Mouse (Mus musculus) small intestine, adult 2 months (tissue): ENCODE results near the gene Ccdc169. TPM values are rescaled to one million over a fixed set of nuclear protein-coding genes. Genes with fewer than 3 reads are reported as not detected.
A peak's percentile ranks its signal among the peaks of the same experiment; 100 is the strongest.

Experiments used
- H3K27ac ChIP-seq: fragments of 200-500 bp; 2 replicates; pipeline ENCODE4 v1.5.1; 2012; ENCODE audit warnings: low read depth, low read length, control low read depth, inconsistent platforms; ENCODE audit not compliant: insufficient read depth
- H3K27me3 ChIP-seq: fragments of 200-500 bp; 2 replicates; pipeline ENCODE4 v1.6.1; 2012; ENCODE audit warnings: mild to moderate bottlenecking, moderate library complexity, low read length, inconsistent platforms; ENCODE audit not compliant: control insufficient read depth, insufficient read depth
- H3K36me3 ChIP-seq: fragments of 200-500 bp; 2 replicates; pipeline ENCODE4 v1.6.1; 2012; ENCODE audit warnings: mild to moderate bottlenecking, low read length, control low read depth, inconsistent platforms; ENCODE audit not compliant: control insufficient read depth, insufficient read depth
- H3K4me1 ChIP-seq: fragments of 200-500 bp; 2 replicates; pipeline ENCODE4 v1.6.1; 2012; ENCODE audit warnings: low read length, inconsistent platforms, mixed read lengths; ENCODE audit not compliant: control insufficient read depth, insufficient read depth, insufficient read length
- H3K4me3 ChIP-seq: fragments of 200-500 bp; 2 replicates; pipeline ENCODE4 v1.5.1; 2012; ENCODE audit warnings: low read depth, mild to moderate bottlenecking, control low read depth, inconsistent platforms, low read length, moderate library complexity
- CTCF ChIP-seq: fragments of 200-500 bp; IDR thresholded peaks from 2 replicates; pipeline ENCODE4 v1.5.1; 2012; ENCODE audit warnings: low read depth, mild to moderate bottlenecking, control low read depth, inconsistent platforms, low read length, moderate library complexity, mixed read lengths; ENCODE audit not compliant: insufficient replicate concordance, insufficient read length; ENCODE audit errors: extremely low read depth
- POLR2A ChIP-seq: fragments of 200-500 bp; IDR thresholded peaks from 2 replicates; pipeline ENCODE4 v1.6.1; 2012; ENCODE audit warnings: low read depth, mild to moderate bottlenecking, control low read depth, inconsistent platforms, low read length, moderate library complexity
- WGBS: fragments of 180-500 bp; shearing (Covaris S2); methylation state at CpG from one replicate; pipeline ENCODE4 v1.1.7; 2018; 5-methylcytosine and 5-hydroxymethylcytosine counted together
- polyA plus RNA-seq: library from polyadenylated mRNA; depleted of rRNA; stranded (reverse); fragments of >200 nt; gene quantifications from 2 replicates; pipeline ENCODE4 v1.2.3, GENCODE M21; 2012

The Ccdc169 gene
- polyA plus RNA-seq, 1 experiment: not detected

- H3K27me3 ChIP-seq: no peaks in the 10 kb centered on the region
- WGBS: 90% methylated on average over 2 of the region's 2 CpGs
- TF ChIP-seq POLR2A (no peak), CTCF (no peak)
- H3K36me3 ChIP-seq: no peaks in the 10 kb centered on the region
- no peak overlapping the region for H3K27ac ChIP-seq
- H3K4me1 ChIP-seq: no peaks in the 10 kb centered on the region
- no peak overlapping the region for H3K4me3 ChIP-seq
Observed at GRCm38 (mm10) chr3:55097186-55097585, 40.0 kb upstream of the Ccdc169 start.

GRCm38 (mm10) chr3:55098014-55098413, 39.1 kb upstream of the Ccdc169 start:
- TF ChIP-seq CTCF (no peak), POLR2A (no peak)
- WGBS: 86% methylated on average over 2 of the region's 2 CpGs
- no peaks in the 10 kb centered on the region for H3K4me1 ChIP-seq
- H3K27me3 ChIP-seq: no peaks in the 10 kb centered on the region
- no peak overlapping the region for H3K4me3 ChIP-seq
- H3K36me3 ChIP-seq: no peaks in the 10 kb centered on the region
- no peak overlapping the region for H3K27ac ChIP-seq

- no peak for TF ChIP-seq CTCF
- TF ChIP-seq POLR2A: no peak
- no peaks in the 10 kb centered on the region for H3K4me1 ChIP-seq
- no peaks in the 10 kb centered on the region for H3K27me3 ChIP-seq
- no peak overlapping the region for H3K4me3 ChIP-seq
- 35% methylated on average over 11 of the region's 11 CpGs for WGBS
- H3K36me3 ChIP-seq: no peaks in the 10 kb centered on the region
- no peak overlapping the region for H3K27ac ChIP-seq
Observed at GRCm38 (mm10) chr3:55098990-55099389, 38.1 kb upstream of the Ccdc169 start.

GRCm38 (mm10) chr3:55101092-55101491, 36.0 kb upstream of the Ccdc169 start:
- no peaks in the 10 kb centered on the region for H3K27me3 ChIP-seq
- no peaks in the 10 kb centered on the region for H3K36me3 ChIP-seq
- peaks cover 6% of the 10 kb centered on the region for H3K4me1 ChIP-seq
- no peak overlapping the region for H3K4me3 ChIP-seq
- no peak overlapping the region for H3K27ac ChIP-seq
- TF ChIP-seq CTCF (no peak), POLR2A (no peak)

GRCm38 (mm10) chr3:55105372-55106023, 31.6 kb upstream of the Ccdc169 start:
- H3K4me1 ChIP-seq: peaks cover 8% of the 10 kb centered on the region
- no peaks in the 10 kb centered on the region for H3K27me3 ChIP-seq
- TF ChIP-seq POLR2A (no peak), CTCF (no peak)
- no peak overlapping the region; the same call in 1 of the 2 replicates for H3K27ac ChIP-seq
- no peaks in the 10 kb centered on the region for H3K36me3 ChIP-seq
- H3K4me3 ChIP-seq: no peak overlapping the region
- WGBS: 51% methylated on average over 14 of the region's 14 CpGs

- no peak for TF ChIP-seq POLR2A
- TF ChIP-seq CTCF: no peak
- no peak overlapping the region; the same call in 1 of the 2 replicates for H3K27ac ChIP-seq
- no peak overlapping the region for H3K4me3 ChIP-seq
- peaks cover 8% of the 10 kb centered on the region for H3K4me1 ChIP-seq
- 93% methylated on average over 17 of the region's 17 CpGs for WGBS
- no peaks in the 10 kb centered on the region for H3K27me3 ChIP-seq
- no peaks in the 10 kb centered on the region for H3K36me3 ChIP-seq
Observed at GRCm38 (mm10) chr3:55106051-55106450, 31.1 kb upstream of the Ccdc169 start.

- Histone ChIP-seq H3K4me1 (peaks cover 10% of the 10 kb centered on the region), H3K4me3 (no peak overlapping the region), H3K27ac (no peak overlapping the region), H3K36me3 (no peaks in the 10 kb centered on the region), H3K27me3 (no peaks in the 10 kb centered on the region)
- TF ChIP-seq CTCF (no peak), POLR2A (no peak)
- 83% methylated on average over 4 of the region's 4 CpGs for WGBS
Observed at GRCm38 (mm10) chr3:55109097-55109496, 28.0 kb upstream of the Ccdc169 start.

GRCm38 (mm10) chr3:55111935-55112709, 25.0 kb upstream of the Ccdc169 start, which contains the start of gene Spg20:
Gene Spg20 (plus strand): TSS chr3:55112108.
- Histone ChIP-seq H3K4me3 (peak within 1 kb of the TSS; percentile 69), H3K4me1 (peaks cover 4% of the 10 kb centered on the region; the same call in 1 of the 2 replicates), H3K27me3 (no peaks in the 10 kb centered on the region), H3K27ac (peak within 1 kb of the TSS; percentile 31), H3K36me3 (peaks cover 2% of the 10 kb centered on the region; the same call in 1 of the 2 replicates)
- WGBS: 1% methylated on average over 58 of the region's 58 CpGs
- TF ChIP-seq CTCF (peak; percentile 88), POLR2A (peak; percentile 84)
